Mouse (Mus musculus): ENCODE measurements around the gene Slc35f4. TPM values are rescaled to one million over a fixed set of nuclear protein-coding genes. Genes with fewer than 3 reads are reported as not detected.

Slc35f4 gene
- polyA plus RNA-seq, 3 experiments from 2014 or later = not detected

- ATAC-seq = no peak
These were observed 248.2 kb downstream of the Slc35f4 start for GRCm38 (mm10) chr14:49277642-49278041.

- no peak for ATAC-seq
These were observed 250.5 kb downstream of the Slc35f4 start for GRCm38 (mm10) chr14:49275376-49275775.

GRCm38 (mm10) chr14:49265286-49266002 is 260.4 kb downstream of the Slc35f4 start:
- ATAC-seq = no peak
